Mouse (Mus musculus): ENCODE measurements around the gene Upb1.
A peak's percentile ranks its signal among the peaks of the same experiment; 100 is the strongest.

DNA sequence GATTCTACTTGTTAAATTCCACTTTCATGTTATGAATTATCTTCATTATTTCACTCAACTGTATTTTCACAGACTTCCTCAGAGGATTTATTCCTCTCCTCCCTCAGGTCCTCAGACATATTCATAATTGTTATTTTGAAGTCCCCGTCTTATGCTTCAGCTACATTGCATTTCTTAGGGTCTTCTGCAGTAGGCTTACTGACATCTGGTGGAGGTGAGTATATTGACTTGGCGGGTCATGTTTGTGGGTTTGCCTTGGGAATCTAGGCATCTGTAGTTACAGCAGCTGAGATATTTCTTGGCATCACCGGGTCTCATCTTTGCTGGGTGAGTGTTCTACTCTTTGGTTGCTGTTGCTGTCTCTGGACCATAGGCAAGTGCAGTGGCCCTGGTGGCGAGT, at the start of gene Upb1:
- TF ChIP-seq CTCF (IDR thresholded peaks at IDR 0.05) (peak; percentile 59), EP300 (IDR thresholded peaks at IDR 0.05; ENCODE audit: insufficient read depth, low read depth, low read length) (no peak), POLR2A (IDR thresholded peaks at IDR 0.05; ENCODE audit: insufficient read depth, low read depth, low read length) (no peak)

All from heart, adult 2 months (tissue).